Mouse (Mus musculus): Measurements from ENCODE around the gene Slc8b1.

The Slc8b1 gene

DNA sequence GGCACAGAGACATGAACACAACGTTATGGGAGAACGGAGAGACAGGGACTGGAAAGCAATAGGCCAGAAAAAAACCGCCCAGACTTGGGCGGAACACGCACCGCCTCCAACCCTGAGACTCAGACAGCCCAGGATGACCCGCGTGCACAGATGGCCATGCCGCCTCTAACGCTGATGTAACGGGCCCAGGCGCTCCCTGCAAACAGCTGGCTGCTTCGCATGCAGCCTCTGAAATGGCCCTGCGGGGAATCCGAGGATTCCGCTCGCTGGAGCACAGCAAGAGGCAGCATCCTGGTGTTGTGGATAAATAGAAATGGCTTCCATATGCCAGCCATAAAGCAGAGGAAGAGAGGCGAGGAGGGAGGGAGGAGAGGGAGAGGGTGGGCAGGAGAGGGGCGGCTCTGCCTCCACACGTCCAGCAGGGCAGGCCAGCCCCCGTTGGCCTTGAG, 56.3 kb downstream of the Slc8b1 start:
- DNase-seq (ENCODE audit: low read depth, low spot score) = peak; percentile 84

DNA sequence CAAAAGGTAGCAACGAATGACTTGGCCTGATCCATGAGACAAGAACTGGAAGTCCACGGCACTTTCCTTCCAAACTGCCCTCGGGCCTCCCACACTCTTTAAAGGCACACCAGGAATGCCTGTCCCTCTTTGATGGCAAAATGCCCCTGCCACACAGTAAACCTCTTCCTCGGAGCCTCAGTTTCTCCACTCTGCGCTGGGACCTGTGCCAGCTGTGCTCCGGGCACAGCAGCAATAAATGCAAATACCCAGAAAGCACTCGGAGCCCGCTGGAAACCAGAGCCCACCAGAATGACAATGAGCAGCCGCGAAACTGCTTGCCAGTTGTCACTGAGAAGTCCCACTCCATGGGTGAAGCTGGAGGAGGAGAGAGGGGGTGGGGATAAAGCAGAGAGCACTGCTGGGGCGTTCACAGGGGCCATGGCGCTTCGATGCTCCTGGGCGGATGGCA, 56.8 kb downstream of the Slc8b1 start:
- DNase-seq (ENCODE audit: low read depth, low spot score) = no peak

DNA sequence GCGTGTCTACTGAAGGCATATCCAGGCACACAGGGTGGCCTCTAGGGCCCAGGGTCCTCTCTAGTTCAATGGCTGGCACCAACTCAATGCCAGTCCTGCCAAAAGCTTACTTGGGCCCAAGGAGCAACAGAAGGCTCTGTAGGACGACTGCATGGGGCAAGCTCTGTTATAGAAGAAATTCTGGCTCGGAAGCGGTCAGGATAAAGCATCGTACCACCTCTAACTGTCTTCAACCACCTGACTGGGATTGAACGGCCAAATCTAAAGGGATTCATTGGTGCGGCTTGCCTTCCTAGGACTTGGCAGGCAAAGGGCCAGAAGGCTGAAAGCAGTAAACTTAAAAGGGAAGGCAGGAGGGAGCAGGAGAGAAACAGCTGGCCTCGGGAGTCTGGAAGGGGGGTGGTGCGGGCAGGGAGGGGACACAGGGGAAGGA, 57.4 kb downstream of the Slc8b1 start:
- DNase-seq (ENCODE audit: low read depth, low spot score) = peak; percentile 67

DNA sequence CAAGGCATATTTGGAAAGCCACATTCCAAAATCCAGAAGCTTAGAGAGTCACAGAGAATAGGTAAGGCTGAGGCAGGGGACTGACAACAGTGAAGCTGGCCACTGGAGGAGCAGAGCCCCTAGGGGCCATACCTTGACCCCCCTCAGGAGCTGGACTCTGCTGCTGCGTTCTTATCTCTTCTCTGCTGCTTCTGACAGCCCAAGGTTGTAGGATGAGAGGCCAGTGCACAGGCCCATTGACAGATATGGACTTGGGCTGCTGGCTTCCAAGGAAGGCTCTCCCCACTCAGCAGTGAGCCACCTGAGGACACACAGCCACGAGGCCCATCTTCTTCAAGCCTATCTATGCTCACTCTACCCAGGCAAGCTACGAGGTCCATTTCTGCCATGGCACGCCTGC, 58.0 kb downstream of the Slc8b1 start:
- no peak for DNase-seq (ENCODE audit: low read depth, low spot score)

DNA sequence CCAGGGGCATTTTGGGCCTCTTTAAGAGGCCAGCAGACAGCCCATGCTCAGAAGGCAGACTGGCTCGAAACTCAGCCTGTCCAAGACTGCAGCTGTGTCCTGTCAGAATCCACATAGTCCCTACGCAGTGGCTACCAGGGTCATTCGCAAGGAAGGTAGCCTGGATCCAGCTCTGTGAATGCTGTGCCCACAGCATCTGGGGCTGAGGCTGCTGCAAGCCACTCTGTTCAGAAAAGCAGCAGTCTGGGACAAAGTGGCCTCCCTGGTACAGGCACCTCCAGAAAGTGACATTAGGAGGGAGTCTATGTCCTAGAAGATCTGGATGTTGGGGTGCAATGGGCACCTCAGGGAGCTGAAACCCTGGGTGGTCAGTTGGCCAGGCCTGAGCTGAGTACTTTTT, 58.8 kb downstream of the Slc8b1 start:
- DNase-seq (ENCODE audit: low read depth, low spot score) = no peak

DNA sequence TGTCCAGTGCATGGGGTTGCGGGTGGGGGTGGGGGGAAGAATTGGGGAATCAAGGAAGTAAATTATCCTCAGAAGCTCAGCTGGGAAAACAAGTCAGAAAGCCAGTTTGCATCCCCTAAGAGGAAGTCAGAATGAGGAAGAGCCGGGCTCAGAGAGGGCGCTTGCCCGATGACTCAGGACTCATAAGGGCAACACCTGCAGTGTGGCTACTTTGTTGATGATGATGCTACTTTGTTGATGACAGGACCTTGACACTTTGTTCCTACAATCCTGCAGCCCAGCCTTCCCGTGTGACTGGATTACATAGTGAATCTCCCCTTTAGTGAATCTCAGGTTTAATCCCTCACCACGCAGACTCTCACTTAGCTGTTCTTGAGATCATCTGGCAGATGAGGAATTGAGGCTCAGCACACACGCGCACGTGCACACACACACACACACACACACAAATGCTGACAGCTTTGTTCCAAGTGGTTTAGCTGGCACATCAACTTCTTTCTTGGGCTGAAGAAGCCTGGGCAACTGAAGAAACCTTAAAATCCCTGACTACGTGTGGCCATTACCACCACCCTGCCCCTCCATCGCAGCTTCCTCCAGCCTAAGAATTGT, 59.4 kb downstream of the Slc8b1 start:
- no peak for DNase-seq (ENCODE audit: low read depth, low spot score)

DNA sequence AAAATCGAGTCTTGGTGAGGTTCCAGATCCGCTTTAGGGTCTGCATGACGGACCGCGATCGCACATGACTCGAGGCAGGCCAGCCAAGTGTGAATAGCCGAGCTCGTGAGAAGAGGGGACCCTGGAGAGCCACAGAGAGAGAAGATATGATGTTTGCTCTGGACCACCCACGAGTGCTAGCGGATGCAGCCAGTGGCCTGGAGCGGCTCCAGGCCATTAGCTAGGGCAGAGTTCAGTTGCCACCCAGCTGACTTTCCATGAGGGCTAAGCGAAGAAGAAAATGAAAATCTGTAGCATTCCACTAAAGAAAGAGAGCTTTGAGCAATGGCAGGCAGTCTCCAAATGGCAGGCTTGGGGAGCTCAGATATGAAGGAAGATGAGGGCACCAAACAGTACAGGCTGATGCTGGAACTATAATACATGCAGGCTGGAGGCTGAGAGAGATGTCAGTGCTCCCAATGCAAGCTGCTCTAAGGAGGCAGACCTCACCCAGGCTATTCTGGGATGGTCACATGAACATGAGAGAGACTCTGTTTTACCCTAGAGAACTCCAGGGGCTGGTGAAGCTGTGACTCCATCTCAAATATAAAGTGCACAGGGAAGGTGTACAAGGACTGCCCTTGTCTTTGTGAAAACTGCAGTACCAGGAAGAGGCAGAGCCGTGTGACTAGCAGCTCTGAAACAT, 60.2 kb downstream of the Slc8b1 start:
- peak; percentile 49 for DNase-seq (ENCODE audit: low read depth, low spot score)

DNA sequence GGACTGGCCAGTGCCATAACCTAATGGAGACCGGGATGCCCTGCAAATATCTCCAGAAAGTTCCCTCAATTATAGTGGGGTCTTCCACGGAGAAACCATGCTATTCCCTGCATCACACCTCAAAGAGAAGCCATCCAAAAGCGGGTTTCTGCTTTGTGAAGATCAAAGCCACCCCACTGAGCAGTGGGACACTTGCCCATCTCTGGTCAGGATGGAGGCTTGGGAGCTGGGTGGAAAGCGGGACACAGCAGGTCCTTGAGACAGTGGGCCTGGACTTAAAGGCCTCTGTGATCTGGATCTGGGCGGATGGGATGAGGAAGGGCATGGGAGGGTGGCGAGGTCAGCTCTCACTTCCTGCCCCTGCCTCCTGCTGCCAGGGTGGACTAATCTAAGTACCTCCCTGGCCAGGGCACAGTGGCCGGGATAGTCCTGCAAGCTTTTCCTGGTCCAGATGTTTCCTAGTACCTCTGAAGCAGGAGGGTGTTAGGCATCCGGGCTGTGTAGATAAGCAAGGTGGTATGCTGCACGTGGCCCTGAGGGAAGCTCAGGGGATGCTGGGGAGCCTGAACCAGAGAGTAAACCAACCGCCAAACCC, 63.6 kb downstream of the Slc8b1 start:
- DNase-seq (ENCODE audit: low read depth, low spot score) = peak; percentile 44

DNA sequence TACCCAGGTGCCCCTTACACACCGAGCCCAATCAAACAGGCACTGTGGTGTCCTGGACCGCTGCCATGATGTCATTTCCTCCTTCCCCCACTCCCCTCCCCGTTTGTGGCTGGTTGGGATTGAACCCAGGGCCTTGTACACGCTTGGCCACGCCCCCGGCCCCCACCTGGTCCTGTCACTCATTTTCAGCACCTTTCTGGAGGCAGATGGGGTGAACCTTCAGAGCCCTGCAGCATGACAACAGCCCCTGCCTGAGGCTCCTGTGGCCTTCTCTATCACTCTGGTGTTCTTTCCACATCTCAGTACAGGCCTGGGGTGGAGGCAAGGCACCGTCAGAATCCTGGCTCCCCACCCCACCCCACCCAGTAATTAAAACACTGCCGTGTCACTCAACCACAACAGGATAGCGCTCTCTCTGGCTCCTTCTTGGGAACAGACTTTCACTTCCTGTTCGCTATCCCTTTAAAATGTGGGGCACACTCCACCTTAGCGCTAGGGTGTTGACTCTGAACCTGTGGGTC, 65.9 kb downstream of the Slc8b1 start:
- DNase-seq (ENCODE audit: low read depth, low spot score) = no peak

DNA sequence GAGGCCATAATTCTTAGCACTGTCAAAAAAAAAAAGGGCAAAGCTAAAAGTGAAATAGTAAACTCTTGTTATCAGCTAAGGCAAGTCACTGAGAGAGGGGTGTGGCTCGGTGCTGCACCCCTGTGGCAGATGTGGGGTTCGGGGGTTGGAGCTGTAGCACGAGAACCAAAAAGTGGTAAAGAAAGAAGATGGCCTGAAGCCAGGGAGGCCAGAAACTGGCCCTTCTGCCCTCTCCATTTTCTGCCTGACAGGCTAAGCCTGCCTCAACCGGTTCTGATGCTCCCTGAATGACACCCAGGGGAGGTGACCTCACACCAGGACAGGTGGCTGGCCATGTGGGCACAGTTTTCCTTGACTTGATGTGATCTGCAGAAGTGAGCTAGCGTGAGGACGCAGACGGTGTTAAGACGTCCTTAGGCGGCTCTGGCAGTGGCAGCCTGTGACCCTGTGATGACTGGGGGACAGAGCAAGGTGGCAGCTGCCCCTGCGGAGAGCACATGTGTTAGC, 67.0 kb downstream of the Slc8b1 start:
- DNase-seq (ENCODE audit: low read depth, low spot score) = no peak

DNA sequence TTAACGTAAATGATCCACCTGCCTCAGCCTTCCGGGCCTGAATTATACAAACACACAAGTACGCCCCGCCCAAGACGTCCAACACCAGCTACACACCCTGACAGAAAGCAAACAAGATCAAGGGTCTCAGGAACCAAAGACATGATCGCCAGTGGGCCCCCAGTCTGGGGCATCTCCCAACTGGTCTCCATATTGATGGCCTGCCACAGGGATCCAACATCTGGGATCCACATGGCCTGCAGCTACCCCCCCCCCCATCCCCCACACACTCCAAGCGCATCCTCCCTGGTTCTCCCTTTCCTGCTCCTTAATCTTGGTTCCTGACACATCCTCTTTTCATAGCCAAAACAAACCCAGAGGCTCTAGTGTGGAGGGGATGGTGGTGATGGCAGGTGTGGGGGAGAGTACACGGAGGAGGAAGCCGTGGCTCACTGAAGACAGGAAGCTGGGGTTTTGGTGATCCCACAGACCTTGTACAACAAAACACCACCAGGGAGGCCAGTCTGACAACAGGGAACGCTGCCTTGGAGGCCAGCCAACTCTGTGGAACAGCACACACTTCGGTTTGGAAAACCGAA, 67.6 kb downstream of the Slc8b1 start:
- DNase-seq (ENCODE audit: low read depth, low spot score) = peak; percentile 51

DNA sequence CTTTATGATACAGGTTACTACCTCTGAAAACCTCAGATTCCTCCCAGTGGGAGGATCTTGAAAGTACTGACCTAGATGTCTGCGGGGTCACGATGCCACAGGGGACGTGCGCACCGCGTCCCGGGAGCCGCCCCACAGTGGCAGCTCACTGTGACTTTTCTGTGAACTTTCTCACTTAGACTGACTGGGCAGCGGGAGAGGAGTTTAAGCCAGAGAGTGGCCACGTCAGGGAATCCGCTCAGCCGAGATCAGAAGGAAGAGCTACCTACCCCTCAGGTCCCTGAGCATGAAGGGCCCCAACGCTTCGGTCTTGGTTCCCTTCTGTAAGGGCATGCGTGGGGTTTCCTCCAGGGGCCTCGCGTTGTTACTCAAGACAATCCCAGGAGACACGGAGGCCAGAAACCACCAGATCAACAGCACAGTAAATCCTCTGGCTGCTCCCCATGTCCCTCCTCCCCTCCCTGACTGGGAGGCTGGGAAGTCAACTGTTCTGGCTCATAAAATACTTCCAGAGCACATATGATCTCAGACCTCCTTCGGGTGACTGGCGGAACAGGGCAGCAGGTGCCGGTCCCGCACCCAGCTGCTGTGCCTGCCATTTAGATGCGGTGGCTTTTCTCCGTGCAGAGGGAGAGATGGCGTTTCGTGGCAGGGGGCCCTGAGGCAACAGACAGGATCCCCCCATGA, 68.4 kb downstream of the Slc8b1 start:
- peak; percentile 70 for DNase-seq (ENCODE audit: low read depth, low spot score)

DNA sequence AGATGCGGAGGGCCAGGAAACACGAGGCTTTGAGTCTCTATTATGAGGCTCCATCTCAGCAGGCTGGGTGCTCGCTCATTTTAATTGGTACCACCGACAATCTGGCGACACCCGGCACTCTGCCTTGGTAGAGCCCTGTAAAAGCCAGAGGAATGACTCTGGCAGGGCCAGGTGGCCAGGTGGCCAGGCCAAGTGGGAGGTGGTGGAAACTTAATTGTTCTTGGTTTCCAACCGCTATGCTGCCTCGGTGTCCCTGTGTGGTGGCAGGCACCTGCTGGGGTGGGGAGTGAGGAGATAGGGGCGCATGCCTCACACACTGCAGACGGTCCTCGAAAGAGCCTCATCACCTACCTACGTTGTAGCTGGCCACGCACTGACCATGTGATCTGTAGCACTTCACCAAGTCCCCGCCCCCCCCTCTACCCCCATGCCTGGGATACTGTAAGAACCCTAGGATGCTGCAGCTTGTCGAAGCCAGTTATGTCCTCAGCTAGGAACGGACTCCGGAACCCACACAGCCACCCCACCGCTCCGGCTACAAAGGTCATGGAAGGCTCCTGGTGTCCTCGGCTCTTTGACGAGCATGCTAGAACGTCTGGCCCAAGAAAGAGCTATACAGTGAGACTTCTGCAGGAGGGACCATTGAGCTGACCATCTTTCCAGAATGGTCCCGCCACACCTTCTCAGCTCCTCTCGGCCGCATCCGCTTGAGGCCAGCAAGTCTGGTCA, 69.1 kb downstream of the Slc8b1 start:
- DNase-seq (ENCODE audit: low read depth, low spot score) = peak; percentile 80

DNA sequence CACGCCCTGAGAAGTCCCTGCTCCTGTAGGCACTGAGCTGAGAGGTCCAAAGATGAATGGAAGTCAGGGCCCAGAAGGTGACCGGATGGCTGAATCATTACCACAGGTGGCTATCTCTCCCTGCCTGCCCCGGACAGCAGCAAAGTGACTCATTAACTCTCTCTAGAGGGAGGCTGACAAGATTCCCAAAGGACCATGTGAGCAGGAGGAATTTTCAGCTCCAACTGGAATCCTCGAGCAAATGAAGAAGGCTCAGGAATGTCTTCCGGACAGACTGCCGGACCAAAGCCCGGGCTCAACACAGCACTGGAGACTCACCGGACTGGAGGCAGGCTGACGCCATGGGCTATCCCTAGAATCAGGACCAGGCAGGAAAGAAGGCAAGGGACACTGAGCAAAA, 71.0 kb downstream of the Slc8b1 start:
- no peak for DNase-seq (ENCODE audit: low read depth, low spot score)

DNA sequence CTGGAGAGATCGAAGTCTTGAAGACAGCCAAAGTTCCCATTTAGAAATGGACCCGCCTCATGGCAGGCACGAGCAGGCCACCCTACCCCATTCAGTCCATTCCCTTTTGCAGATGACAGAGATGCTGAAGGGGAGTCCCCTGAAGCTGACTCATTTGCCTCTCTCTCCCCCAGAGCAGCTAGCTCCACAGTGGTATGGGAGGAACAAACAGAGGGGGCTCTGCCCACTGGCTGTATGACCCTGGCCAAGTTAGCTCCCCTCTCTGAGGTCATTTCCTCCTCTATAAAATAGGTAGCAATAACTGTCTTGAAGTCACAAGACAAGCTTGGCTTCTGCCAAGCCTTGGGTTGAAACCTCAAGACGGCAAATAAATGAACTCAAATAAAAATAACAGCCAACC, 72.5 kb downstream of the Slc8b1 start:
- DNase-seq (ENCODE audit: low read depth, low spot score) = no peak
